In genomic region chr9:45413478-45414140, GRCm38 (mm10) we compare ENCODE assay signal across 9 mouse cellular contexts. TPM values are rescaled to one million over a fixed set of nuclear protein-coding genes. Genes with fewer than 3 reads are reported as not detected.
DNase-seq lines count a peak whose midpoint lies in the region; ATAC-seq and TF ChIP-seq lines count a peak whose summit lies in the region.
"Had no signal": no experiment of that assay in that cellular context is flagged by ENCODE, and none has a peak within 500 bp of the region (broad histone marks: within the 10 kb centered on the region; RNA-seq: fewer than 3 reads in every experiment).

No protein-coding gene starts in this region.

- TF ChIP-seq POLR2A in kidney, adult 2 months (IDR thresholded peaks at IDR 0.05; ENCODE audit: low read depth, low read length): peak; percentile 19

- TF ChIP-seq CTCF in kidney, adult 2 months (conservative IDR thresholded peaks at IDR 0.05; ENCODE audit: insufficient read depth, insufficient read length, low read depth, low read length): peak; percentile 62; the same call in 1 of the 2 replicates

- no peak overlapping the region for H3K4me2 ChIP-seq in hindbrain, embryonic 14.5 days (replicated peaks)
- no peak overlapping the region for H3K4me2 ChIP-seq in hindbrain, embryonic 12.5 days (replicated peaks)
- H3K4me2 ChIP-seq: hindbrain, embryonic 15.5 days had no signal

- no peaks in the 10 kb centered on the region for H3K36me3 ChIP-seq in hindbrain, embryonic 10.5 days
- no peaks in the 10 kb centered on the region for H3K36me3 ChIP-seq in hindbrain, embryonic 14.5 days (replicated peaks; ENCODE audit: control insufficient read depth, insufficient read depth)
- H3K36me3 ChIP-seq in kidney, adult 2 months (ENCODE audit: control insufficient read depth, insufficient read depth, low read length): peaks cover 7% of the 10 kb centered on the region; the same call in 1 of the 2 replicates
- no peaks in the 10 kb centered on the region for H3K36me3 ChIP-seq in hindbrain, embryonic 12.5 days
- H3K36me3 ChIP-seq: hindbrain, embryonic 15.5 days had no signal

- H3K27ac ChIP-seq in hindbrain, embryonic 10.5 days: no peak overlapping the region
- no peak overlapping the region for H3K27ac ChIP-seq in hindbrain, embryonic 14.5 days
- H3K27ac ChIP-seq in kidney, adult 2 months (ENCODE audit: insufficient read depth, low read depth, low read length): peak overlapping the region; percentile 91
- no peak overlapping the region for H3K27ac ChIP-seq in hindbrain, embryonic 12.5 days
- H3K27ac ChIP-seq: hindbrain, embryonic 15.5 days had no signal

- 55% methylated on average over 5 of the region's 5 CpGs for WGBS in hindbrain, embryonic 10.5 days
- WGBS in hindbrain, embryonic 14.5 days: 58% methylated on average over 5 of the region's 5 CpGs
- WGBS in kidney, adult 2 months: 36% methylated on average over 5 of the region's 5 CpGs
- 59% methylated on average over 5 of the region's 5 CpGs for WGBS in hindbrain, embryonic 12.5 days

- peaks cover 7% of the 10 kb centered on the region; the same call in 1 of the 2 replicates for H3K4me1 ChIP-seq in hindbrain, embryonic 10.5 days (replicated peaks)
- H3K4me1 ChIP-seq in hindbrain, embryonic 14.5 days (replicated peaks; ENCODE audit: control insufficient read depth, insufficient read depth, low read length): no peaks in the 10 kb centered on the region; the same call in 1 of the 2 replicates
- H3K4me1 ChIP-seq in kidney, adult 2 months (ENCODE audit: control insufficient read depth, insufficient read depth, low read length): peaks cover 28% of the 10 kb centered on the region; the same call in 1 of the 2 replicates
- no peaks in the 10 kb centered on the region for H3K4me1 ChIP-seq in hindbrain, embryonic 12.5 days

- no peak overlapping the region for H3K4me3 ChIP-seq in hindbrain, embryonic 10.5 days
- H3K4me3 ChIP-seq in hindbrain, embryonic 14.5 days (replicated peaks; ENCODE audit: low read length): no peak overlapping the region
- no peak overlapping the region for H3K4me3 ChIP-seq in kidney, adult 2 months (ENCODE audit: insufficient read depth, low read depth, low read length)
- H3K4me3 ChIP-seq in hindbrain, embryonic 12.5 days: no peak overlapping the region
- H3K4me3 ChIP-seq: hindbrain, embryonic 15.5 days had no signal

- H3K27me3 ChIP-seq in hindbrain, embryonic 10.5 days (ENCODE audit: insufficient read depth, poor library complexity, severe bottlenecking): peaks cover 26% of the 10 kb centered on the region; the same call in 1 of the 2 replicates
- H3K27me3 ChIP-seq in hindbrain, embryonic 14.5 days (ENCODE audit: control insufficient read depth, insufficient read depth, low read length): no peaks in the 10 kb centered on the region
- no peaks in the 10 kb centered on the region for H3K27me3 ChIP-seq in kidney, adult 2 months (replicated peaks; ENCODE audit: control insufficient read depth, insufficient read depth, low read length)
- H3K27me3 ChIP-seq in hindbrain, embryonic 12.5 days: peaks cover 12% of the 10 kb centered on the region; the same call in 1 of the 2 replicates
- H3K27me3 ChIP-seq: hindbrain, embryonic 15.5 days had no signal

- DNase-seq in hindbrain, embryonic 10.5 days (ENCODE audit: low spot score): peak; percentile 46
- DNase-seq in hindbrain, embryonic 14.5 days (ENCODE audit: low spot score): no peak
- DNase-seq in A20 (ENCODE audit: low read depth, low spot score) (peak; percentile 57), MN1 (ENCODE audit: low spot score) (peak; percentile 22)
- DNase-seq in kidney, adult 2 months: peak; percentile 87
- peak; percentile 55 for DNase-seq in naive thymus-derived CD4-positive, alpha-beta T cell, adult 2 months (ENCODE audit: low read depth)

- H3K9ac ChIP-seq in hindbrain, embryonic 14.5 days: no peak overlapping the region
- no peak overlapping the region for H3K9ac ChIP-seq in hindbrain, embryonic 12.5 days
- H3K9ac ChIP-seq: hindbrain, embryonic 15.5 days had no signal

- H3K9me3 ChIP-seq in hindbrain, embryonic 10.5 days: no peaks in the 10 kb centered on the region
- no peaks in the 10 kb centered on the region for H3K9me3 ChIP-seq in hindbrain, embryonic 14.5 days (ENCODE audit: control insufficient read depth, low read length)
- H3K9me3 ChIP-seq in hindbrain, embryonic 12.5 days (replicated peaks): no peaks in the 10 kb centered on the region
- H3K9me3 ChIP-seq: hindbrain, embryonic 15.5 days had no signal

- no peak for ATAC-seq in hindbrain, embryonic 14.5 days (ENCODE audit: low FRiP score)
- ATAC-seq in granulocyte monocyte progenitor cell, adult 5-6 weeks (replicated peaks; ENCODE audit: poor library complexity, severe bottlenecking): no peak
- ATAC-seq in hindbrain, embryonic 12.5 days (ENCODE audit: low FRiP score): no peak

RNA-seq across cellular contexts. Expression of gene Dscaml1, which starts 12.8 kb away (rescaled TPM):
- 0.78 and 0.92 TPM in 2 replicates for polyA plus RNA-seq in hindbrain, embryonic 10.5 days (2016; fragmentation: Nextera tagmentation; extraction: Ambion mirVana)
- 13.2 and 15.1 TPM in 2 replicates for polyA plus RNA-seq in hindbrain, embryonic 14.5 days (2014; fragmentation: Nextera tagmentation; extraction: Ambion mirVana)
- polyA plus RNA-seq in kidney, adult 2 months (2012; rRNA removed): 0.43 and 0.80 TPM in 2 replicates
- not detected in 2 replicates for total RNA-seq in granulocyte monocyte progenitor cell, adult 5-6 weeks (2014; fragmentation: Nextera tagmentation)
- total RNA-seq in granulocyte monocyte progenitor cell, adult 5-6 weeks (2017): not detected in 2 replicates
- 2.3 and 4.8 TPM in 2 replicates for polyA plus RNA-seq in hindbrain, embryonic 12.5 days (2016; fragmentation: Nextera tagmentation; extraction: Ambion mirVana)

RNA-seq across cellular contexts. Expression of gene Fxyd2, which starts 14.1 kb away (rescaled TPM):
- polyA plus RNA-seq in hindbrain, embryonic 10.5 days (2016; fragmentation: Nextera tagmentation; extraction: Ambion mirVana): 0.93 and 1.1 TPM in 2 replicates
- polyA plus RNA-seq in hindbrain, embryonic 14.5 days (2014; fragmentation: Nextera tagmentation; extraction: Ambion mirVana): 8.8 and 12.7 TPM in 2 replicates
- 8,481 and 8,923 TPM in 2 replicates for polyA plus RNA-seq in kidney, adult 2 months (2012; rRNA removed)
- total RNA-seq in granulocyte monocyte progenitor cell, adult 5-6 weeks (2014; fragmentation: Nextera tagmentation): not detected in 2 replicates
- 1.6 and 2.5 TPM in 2 replicates for total RNA-seq in granulocyte monocyte progenitor cell, adult 5-6 weeks (2017)
- 1.9 and 2.1 TPM in 2 replicates for polyA plus RNA-seq in hindbrain, embryonic 12.5 days (2016; fragmentation: Nextera tagmentation; extraction: Ambion mirVana)

RNA-seq across cellular contexts. Expression of gene Fxyd6, which starts 43.6 kb away (rescaled TPM):
- 155 and 167 TPM in 2 replicates for polyA plus RNA-seq in hindbrain, embryonic 10.5 days (2016; fragmentation: Nextera tagmentation; extraction: Ambion mirVana)
- polyA plus RNA-seq in hindbrain, embryonic 14.5 days (2014; fragmentation: Nextera tagmentation; extraction: Ambion mirVana): 377 and 410 TPM in 2 replicates
- polyA plus RNA-seq in kidney, adult 2 months (2012; rRNA removed): 16.3 and 20.3 TPM in 2 replicates
- not detected in 2 replicates for total RNA-seq in granulocyte monocyte progenitor cell, adult 5-6 weeks (2014; fragmentation: Nextera tagmentation)
- not detected in 2 replicates for total RNA-seq in granulocyte monocyte progenitor cell, adult 5-6 weeks (2017)
- 190 and 196 TPM in 2 replicates for polyA plus RNA-seq in hindbrain, embryonic 12.5 days (2016; fragmentation: Nextera tagmentation; extraction: Ambion mirVana)

Comparison
In these comparisons a context has a peak if more than half of its experiments do, and no peak if none do; other contexts are left out.
1. RNA of gene Fxyd2, which starts 14.1 kb away (polyA plus RNA-seq): 8,481 to 8,923 TPM in kidney, adult 2 months; 8.8 to 12.7 TPM in hindbrain, embryonic 14.5 days, 1.9 to 2.1 TPM in hindbrain, embryonic 12.5 days and 0.93 to 1.1 TPM in hindbrain, embryonic 10.5 days; every median in the first group is over 100 times any median in the second.